Mouse (Mus musculus) midbrain, embryonic 11.5 days (tissue): ENCODE results near the gene Tsc1. TPM values are rescaled to one million over a fixed set of nuclear protein-coding genes. Genes with fewer than 3 reads are reported as not detected.

Experiments used
- ATAC-seq: fragments of 200-750 bp; cut with Nextera tagmentation; 2 replicates; pipeline ENCODE4 v1.8.0; 2017; ENCODE audit warnings: moderate TSS enrichment, moderate library complexity; ENCODE audit not compliant: low FRiP score
- DNase-seq: peaks from one replicate; pipeline ENCODE4 v3.0.0; 2015; ENCODE audit warnings: low spot score; ENCODE audit errors: missing footprints
- H3K27ac ChIP-seq: fragments of 300-500 bp; sonication (generic); 2 replicates; pipeline ENCODE4 v1.5.1; 2014; ENCODE audit warnings: low read depth, low read length
- H3K27me3 ChIP-seq: fragments of 300-500 bp; sonication (generic); 2 replicates; pipeline ENCODE4 v1.6.1; 2014; ENCODE audit warnings: mild to moderate bottlenecking, low read length, moderate library complexity, mixed read lengths; ENCODE audit not compliant: control insufficient read depth, insufficient read depth
- H3K36me3 ChIP-seq: fragments of 300-500 bp; sonication (generic); 2 replicates; pipeline ENCODE4 v1.6.1; 2014; ENCODE audit warnings: mild to moderate bottlenecking, low read length, moderate library complexity, mixed read lengths; ENCODE audit not compliant: control insufficient read depth, insufficient read depth
- H3K4me1 ChIP-seq: fragments of 300-500 bp; sonication (generic); 2 replicates; pipeline ENCODE4 v1.6.1; 2014; ENCODE audit warnings: low read length; ENCODE audit not compliant: control insufficient read depth, insufficient read depth
- H3K4me2 ChIP-seq: fragments of 300-500 bp; sonication (generic); 2 replicates; pipeline ENCODE4 v1.6.1; 2014; ENCODE audit warnings: mild to moderate bottlenecking, moderate library complexity
- H3K4me3 ChIP-seq: fragments of 300-500 bp; sonication (generic); 2 replicates; pipeline ENCODE4 v1.5.1; 2014; ENCODE audit warnings: low read depth, low read length
- H3K9ac ChIP-seq: fragments of 300-500 bp; sonication (generic); 2 replicates; pipeline ENCODE4 v1.6.1; 2014; ENCODE audit warnings: low read length
- H3K9me3 ChIP-seq: fragments of 300-500 bp; sonication (generic); 2 replicates; pipeline ENCODE4 v1.6.1; 2016; ENCODE audit warnings: low read length; ENCODE audit not compliant: control insufficient read depth
- WGBS: fragments of 180-500 bp; shearing (Covaris S2); extraction: QIAGEN DNeasy Blood & Tissue Kit; methylation state at CpG from one replicate; pipeline ENCODE4 v1.1.7; 2014; 5-methylcytosine and 5-hydroxymethylcytosine counted together
- polyA plus RNA-seq: library from polyadenylated mRNA; unstranded; fragments of >200 nt; fragmentation: Nextera tagmentation; extraction: Ambion mirVana; gene quantifications from 2 replicates; pipeline ENCODE4 v1.2.1, GENCODE M21; 2014

The Tsc1 gene
- 19.5 and 22.3 TPM in 2 replicates for polyA plus RNA-seq

GRCm38 (mm10) chr2:28640461-28641424, at the start of gene Tsc1:
TSS of gene Tsc1 (plus strand) at chr2:28641228.
- Histone ChIP-seq H3K4me3 (peak within 1 kb of the TSS; percentile 99), H3K27ac (peak within 1 kb of the TSS; percentile 84), H3K27me3 (no peaks in the 10 kb centered on the region), H3K36me3 (no peaks in the 10 kb centered on the region), H3K9me3 (no peaks in the 10 kb centered on the region), H3K4me2 (peak within 1 kb of the TSS; percentile 76), H3K9ac (peak within 1 kb of the TSS; percentile 93), H3K4me1 (peaks cover 14% of the 10 kb centered on the region)
- ATAC-seq, result peak; percentile 93
- DNase-seq, result peak; percentile 99
- WGBS, result 2% methylated on average over 39 of the region's 47 CpGs

GRCm38 (mm10) chr2:28591479-28591878, 49.5 kb upstream of the Tsc1 start:
- ATAC-seq, result no peak
- WGBS, result 86% methylated on average over 2 of the region's 2 CpGs
- no peaks in the 10 kb centered on the region for H3K27me3 ChIP-seq
- no peaks in the 10 kb centered on the region for H3K9me3 ChIP-seq
- no peaks in the 10 kb centered on the region for H3K4me1 ChIP-seq
- H3K36me3 ChIP-seq, result no peaks in the 10 kb centered on the region
- no peak overlapping the region for H3K4me3 ChIP-seq
- DNase-seq, result no peak
- H3K27ac ChIP-seq, result no peak overlapping the region
- H3K9ac ChIP-seq, result no peak overlapping the region
- H3K4me2 ChIP-seq, result no peak overlapping the region

- WGBS, result 11% methylated on average over 15 of the region's 15 CpGs
- no peaks in the 10 kb centered on the region for H3K9me3 ChIP-seq
- no peaks in the 10 kb centered on the region for H3K36me3 ChIP-seq
- H3K4me1 ChIP-seq, result no peaks in the 10 kb centered on the region
- H3K9ac ChIP-seq, result no peak overlapping the region
- DNase-seq, result no peak
- H3K27ac ChIP-seq, result no peak overlapping the region
- ATAC-seq, result no peak
- H3K4me2 ChIP-seq, result peak overlapping the region; percentile 25; the same call in 1 of the 2 replicates
- H3K27me3 ChIP-seq, result no peaks in the 10 kb centered on the region
- no peak overlapping the region for H3K4me3 ChIP-seq
Observed at GRCm38 (mm10) chr2:28592809-28593208, 48.2 kb upstream of the Tsc1 start.

DNA sequence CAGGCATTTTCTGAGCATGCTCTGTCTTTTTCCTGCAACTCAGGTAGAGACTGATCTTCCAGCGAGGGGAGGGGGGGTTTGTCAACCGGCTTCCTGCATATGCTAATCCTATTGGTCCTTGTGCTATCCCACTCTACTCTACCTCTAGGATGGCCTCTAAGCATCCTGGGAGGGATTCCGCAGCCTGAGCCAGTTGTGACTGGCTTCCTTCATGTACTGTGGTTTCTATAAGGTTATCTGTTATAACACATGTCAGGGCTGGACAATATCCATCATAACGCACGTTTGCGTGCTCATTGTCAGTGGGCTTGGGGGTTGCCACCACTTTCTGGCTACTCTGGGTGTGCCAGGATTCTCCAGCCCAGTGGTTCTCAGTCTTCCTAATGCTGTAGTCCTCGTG, 45.0 kb upstream of the Tsc1 start:
- Histone ChIP-seq H3K36me3 (no peaks in the 10 kb centered on the region), H3K4me2 (no peak overlapping the region), H3K4me3 (no peak overlapping the region), H3K27me3 (no peaks in the 10 kb centered on the region), H3K27ac (no peak overlapping the region), H3K9ac (no peak overlapping the region), H3K9me3 (no peaks in the 10 kb centered on the region), H3K4me1 (no peaks in the 10 kb centered on the region; the same call in 1 of the 2 replicates)
- WGBS, result 83% methylated on average over 7 of the region's 7 CpGs
- ATAC-seq (no peak), DNase-seq (no peak)

GRCm38 (mm10) chr2:28596998-28597397, 44.0 kb upstream of the Tsc1 start:
- DNase-seq (no peak), ATAC-seq (no peak)
- WGBS, result 92% methylated on average over 7 of the region's 7 CpGs
- Histone ChIP-seq H3K4me3 (no peak overlapping the region), H3K9me3 (no peaks in the 10 kb centered on the region), H3K27me3 (no peaks in the 10 kb centered on the region), H3K9ac (no peak overlapping the region), H3K4me1 (no peaks in the 10 kb centered on the region; the same call in 1 of the 2 replicates), H3K36me3 (no peaks in the 10 kb centered on the region), H3K27ac (no peak overlapping the region), H3K4me2 (no peak overlapping the region)

DNA sequence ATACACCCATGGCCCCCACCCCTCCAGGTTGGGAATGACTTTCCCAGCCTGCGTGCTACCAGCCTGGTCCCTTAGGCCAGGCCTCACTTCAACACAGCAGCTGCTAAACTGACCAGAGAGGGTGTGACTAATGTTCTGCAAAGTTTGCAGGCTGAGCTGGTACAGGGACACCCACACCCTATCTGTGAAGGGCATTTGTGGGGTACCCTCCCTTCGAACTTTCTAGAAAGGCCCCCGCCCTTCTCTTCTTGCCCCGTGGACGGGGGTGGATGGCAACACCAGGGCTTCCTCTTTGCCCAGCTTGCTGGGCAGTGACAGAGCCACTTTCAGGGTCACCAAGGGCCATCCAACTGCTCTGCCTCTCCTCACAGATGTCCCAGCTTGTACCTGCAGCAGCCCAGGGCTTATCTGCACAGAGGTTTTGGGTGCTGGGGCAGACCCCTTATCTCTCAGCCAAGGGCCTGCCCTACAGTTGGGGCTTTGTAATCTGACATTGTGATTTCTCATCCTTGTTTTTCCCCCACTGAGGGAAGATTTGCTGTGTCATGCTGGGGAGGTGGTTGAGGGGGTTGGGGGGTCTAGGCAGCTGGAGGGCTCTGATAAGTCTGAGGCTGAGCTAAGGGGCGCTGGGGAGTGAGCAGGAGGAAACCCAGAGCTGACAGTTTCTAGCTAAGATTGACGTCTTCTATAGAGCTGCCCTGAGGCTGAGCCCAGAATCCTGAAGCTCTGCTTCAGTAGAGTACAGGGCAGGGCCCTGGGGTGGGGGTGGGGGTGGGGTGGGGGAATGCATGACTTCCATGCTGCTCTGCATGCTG, 43.1 kb upstream of the Tsc1 start:
- Histone ChIP-seq H3K4me1 (no peaks in the 10 kb centered on the region; the same call in 1 of the 2 replicates), H3K9me3 (no peaks in the 10 kb centered on the region), H3K27me3 (no peaks in the 10 kb centered on the region), H3K4me3 (no peak overlapping the region), H3K27ac (no peak overlapping the region), H3K4me2 (no peak overlapping the region), H3K9ac (no peak overlapping the region), H3K36me3 (no peaks in the 10 kb centered on the region)
- DNase-seq (no peak), ATAC-seq (0 out of 2 replicates have a peak, but pooled peaks have one; percentile 24)
- WGBS, result 88% methylated on average over 7 of the region's 7 CpGs

DNA sequence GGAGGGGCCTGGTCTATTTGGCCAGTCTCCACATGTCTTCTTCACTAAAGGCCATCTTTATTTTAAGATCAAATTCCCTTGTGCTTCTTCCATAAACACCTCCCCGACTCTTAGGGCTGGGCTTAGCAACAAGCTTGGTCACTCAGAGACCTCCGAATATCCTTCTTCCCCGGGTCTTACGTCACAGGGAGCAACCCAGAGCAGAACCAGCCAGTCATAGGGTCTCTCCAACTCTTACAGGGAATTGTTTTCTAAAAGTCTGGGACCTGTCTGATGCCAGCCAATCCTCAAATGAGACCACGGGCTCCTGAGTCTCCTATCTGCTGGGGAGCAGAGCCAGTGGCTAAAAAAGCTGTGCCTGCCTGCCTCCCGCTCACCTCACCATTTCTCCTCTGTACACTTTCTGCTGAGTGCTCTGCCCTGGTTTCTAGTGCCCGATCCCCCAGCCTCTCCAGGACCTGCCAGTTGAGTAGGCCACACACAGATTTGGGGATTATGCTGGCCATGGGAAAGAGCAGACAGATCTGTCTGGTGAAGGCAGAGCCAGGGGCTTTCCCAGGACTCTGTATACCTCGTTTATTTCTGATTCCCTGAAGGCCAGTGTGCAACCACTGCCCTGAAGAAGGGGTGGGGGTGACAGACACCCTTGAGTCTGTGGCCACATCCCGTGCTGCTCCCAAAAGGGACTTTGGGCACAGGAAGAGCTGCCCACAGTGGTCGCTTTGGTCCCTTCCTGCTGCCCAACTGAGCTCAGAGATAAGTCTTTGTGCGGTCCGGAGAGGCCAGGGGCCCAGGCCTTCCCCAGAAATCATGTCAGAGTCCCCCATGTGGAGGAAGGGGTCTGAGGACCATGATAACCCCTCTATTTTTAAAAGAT, 42.1 kb upstream of the Tsc1 start:
- no peak for ATAC-seq
- H3K27ac ChIP-seq, result no peak overlapping the region
- no peaks in the 10 kb centered on the region for H3K36me3 ChIP-seq
- no peaks in the 10 kb centered on the region for H3K27me3 ChIP-seq
- H3K4me1 ChIP-seq, result no peaks in the 10 kb centered on the region; the same call in 1 of the 2 replicates
- DNase-seq, result no peak
- WGBS, result 68% methylated on average over 12 of the region's 12 CpGs
- no peaks in the 10 kb centered on the region for H3K9me3 ChIP-seq
- no peak overlapping the region for H3K4me2 ChIP-seq
- H3K4me3 ChIP-seq, result no peak overlapping the region
- no peak overlapping the region for H3K9ac ChIP-seq

GRCm38 (mm10) chr2:28599569-28599900, 41.5 kb upstream of the Tsc1 start:
- no peaks in the 10 kb centered on the region; the same call in 1 of the 2 replicates for H3K4me1 ChIP-seq
- no peak overlapping the region for H3K9ac ChIP-seq
- H3K4me2 ChIP-seq, result no peak overlapping the region
- H3K9me3 ChIP-seq, result no peaks in the 10 kb centered on the region
- ATAC-seq (no peak), DNase-seq (no peak)
- H3K36me3 ChIP-seq, result no peaks in the 10 kb centered on the region
- no peak overlapping the region for H3K4me3 ChIP-seq
- H3K27ac ChIP-seq, result no peak overlapping the region
- WGBS, result 77% methylated on average over 6 of the region's 6 CpGs
- no peaks in the 10 kb centered on the region for H3K27me3 ChIP-seq
